Mouse (Mus musculus) urinary bladder, postnatal 14 days (tissue): ENCODE measurements around the gene H2-T23.
A peak's percentile ranks its signal among the peaks of the same experiment; 100 is the strongest.

ENCODE experiments used
- DNase-seq: peaks from one replicate; pipeline ENCODE4 v3.0.0; 2021; ENCODE audit warnings: low spot score

H2-T23 gene

GRCm38 (mm10) chr17:36023710-36024654 lies 8.7 kb downstream of the H2-T23 start:
- DNase-seq = peak; percentile 53

GRCm38 (mm10) chr17:36022922-36023321 lies 9.7 kb downstream of the H2-T23 start:
- DNase-seq = no peak

- no peak for DNase-seq
These were observed 10.6 kb downstream of the H2-T23 start for GRCm38 (mm10) chr17:36022098-36022497.

- no peak for DNase-seq
These were observed 11.3 kb downstream of the H2-T23 start for GRCm38 (mm10) chr17:36021309-36021708.

GRCm38 (mm10) chr17:36020191-36021073 lies 12.2 kb downstream of the H2-T23 start, which contains the start of gene H2-T24:
Gene H2-T24 (minus strand): TSS chr17:36020560.
- peak; percentile 63 for DNase-seq

GRCm38 (mm10) chr17:36019519-36019918 lies 13.1 kb downstream of the H2-T23 start:
- no peak for DNase-seq

GRCm38 (mm10) chr17:36018979-36019378 lies 13.7 kb downstream of the H2-T23 start:
- DNase-seq = no peak

GRCm38 (mm10) chr17:36017046-36017445 lies 15.6 kb downstream of the H2-T23 start:
- DNase-seq = no peak

GRCm38 (mm10) chr17:36014977-36015376 lies 17.7 kb downstream of the H2-T23 start:
- no peak for DNase-seq

- peak; percentile 27 for DNase-seq
These were observed 28.2 kb downstream of the H2-T23 start for GRCm38 (mm10) chr17:36004409-36004808.

GRCm38 (mm10) chr17:36003331-36003730 lies 29.3 kb downstream of the H2-T23 start:
- DNase-seq = no peak

- no peak for DNase-seq
These were observed 30.7 kb downstream of the H2-T23 start for GRCm38 (mm10) chr17:36001966-36002365.

GRCm38 (mm10) chr17:36001121-36001897 lies 31.3 kb downstream of the H2-T23 start:
- no peak for DNase-seq

GRCm38 (mm10) chr17:36000349-36000748 lies 32.3 kb downstream of the H2-T23 start:
- no peak for DNase-seq

GRCm38 (mm10) chr17:35999356-35999755 lies 33.3 kb downstream of the H2-T23 start:
- DNase-seq = no peak

- DNase-seq = no peak
These were observed 33.9 kb downstream of the H2-T23 start for GRCm38 (mm10) chr17:35998545-35999305.

- DNase-seq = peak; percentile 40
These were observed 34.7 kb downstream of the H2-T23 start for GRCm38 (mm10) chr17:35997713-35998510.

GRCm38 (mm10) chr17:35996949-35997348 lies 35.7 kb downstream of the H2-T23 start:
- DNase-seq = peak; percentile 98

- no peak for DNase-seq
These were observed 37.8 kb downstream of the H2-T23 start for GRCm38 (mm10) chr17:35994879-35995240.

GRCm38 (mm10) chr17:35994175-35994878 lies 38.3 kb downstream of the H2-T23 start:
- peak; percentile 85 for DNase-seq
